Mouse (Mus musculus) brain, adult 10 weeks (tissue): ENCODE data around the gene Sirt7. TPM values are rescaled to one million over a fixed set of nuclear protein-coding genes. Genes with fewer than 3 reads are reported as not detected.

ENCODE experiments used
- polyA plus RNA-seq: library from polyadenylated mRNA; stranded (reverse); fragments of 350-450 nt; fragmentation: Illumina TruSeq; extraction: RNeasy Lipid Tissue Mini Kit (QIAGEN cat#74804); gene quantifications from one replicate; pipeline ENCODE4 v1.2.3, GENCODE M21; 2015; ENCODE audit warnings: low read depth, low replicate concordance

Sirt7 gene
- polyA plus RNA-seq, result 53.0 TPM

GRCm38 (mm10) chr11:120625152-120625775 lies at the start of gene Sirt7:
TSS of gene Sirt7 (minus strand) at chr11:120625240.

GRCm38 (mm10) chr11:120672687-120673593 lies 47.9 kb upstream of the Sirt7 start, which contains the start of gene Aspscr1:
TSS of gene Aspscr1 (plus strand) at chr11:120672973.

GRCm38 (mm10) chr11:120661076-120661460 lies 36.0 kb upstream of the Sirt7 start, which contains the start of gene Notum:
TSS of gene Notum (minus strand) at chr11:120661175.

GRCm38 (mm10) chr11:120648001-120648476 lies 23.0 kb upstream of the Sirt7 start, which contains the start of gene Myadml2:
TSS of gene Myadml2 (minus strand) at chr11:120648158.

GRCm38 (mm10) chr11:120643601-120643987 lies 18.6 kb upstream of the Sirt7 start, which contains the start of gene Pycr1:
TSS of gene Pycr1 (minus strand) at chr11:120643769.

GRCm38 (mm10) chr11:120633520-120634343 lies 8.7 kb upstream of the Sirt7 start, which contains the start of gene Mafg:
TSS of gene Mafg (minus strand) at chr11:120633600.

GRCm38 (mm10) chr11:120617519-120618112 lies 7.4 kb downstream of the Sirt7 start, which contains the start of gene Pcyt2:
TSS of gene Pcyt2 (minus strand) at chr11:120617936.

GRCm38 (mm10) chr11:120608241-120609034 lies 16.6 kb downstream of the Sirt7 start, which contains the start of gene Npb:
TSS of gene Npb (plus strand) at chr11:120608477.

GRCm38 (mm10) chr11:120598283-120598989 lies 26.6 kb downstream of the Sirt7 start, which contains the start of the genes Alyref and Anapc11:
TSS of gene Alyref (minus strand) at chr11:120598365.
TSS of gene Anapc11 (plus strand) at chr11:120598421.

GRCm38 (mm10) chr11:120581490-120582267 lies 43.4 kb downstream of the Sirt7 start, which contains the start of gene Arhgdia:
TSS of gene Arhgdia (minus strand) at chr11:120581624.

GRCm38 (mm10) chr11:120572752-120573584 lies 52.1 kb downstream of the Sirt7 start, which contains the start of gene P4hb:
TSS of gene P4hb (minus strand) at chr11:120573253.

Other genes with a start within 250 kb of the Sirt7 start
- 8.7 TPM for gene Faap100, start 246.5 kb downstream of the Sirt7 start, polyA plus RNA-seq
- gene Nploc4, start 187.5 kb downstream of the Sirt7 start, polyA plus RNA-seq, result 40.8 TPM
- gene Tspan10, start 182.6 kb downstream of the Sirt7 start, polyA plus RNA-seq, result not detected
- not detected for gene Pde6g, start 171.7 kb downstream of the Sirt7 start, polyA plus RNA-seq
- gene Oxld1, start 167.2 kb downstream of the Sirt7 start, polyA plus RNA-seq, result 16.1 TPM
- gene Ccdc137, start 167.1 kb downstream of the Sirt7 start, polyA plus RNA-seq, result 28.0 TPM
- gene Arl16, start 157.6 kb downstream of the Sirt7 start, polyA plus RNA-seq, result 53.0 TPM
- gene Mrpl12, start 140.6 kb downstream of the Sirt7 start, polyA plus RNA-seq, result 132 TPM
- 16.9 TPM for gene Slc25a10, start 133.4 kb downstream of the Sirt7 start, polyA plus RNA-seq
- gene Gcgr, start 94.5 kb downstream of the Sirt7 start, polyA plus RNA-seq, result not detected
- 153 TPM for gene Mcrip1, start 75.5 kb downstream of the Sirt7 start, polyA plus RNA-seq
- gene Ppp1r27, start 74.1 kb downstream of the Sirt7 start, polyA plus RNA-seq, result not detected
- gene P4hb, start 52.0 kb downstream of the Sirt7 start, polyA plus RNA-seq, result 124 TPM
- gene Arhgdia, start 43.6 kb downstream of the Sirt7 start, polyA plus RNA-seq, result 289 TPM
- 25.6 TPM for gene Alyref, start 26.9 kb downstream of the Sirt7 start, polyA plus RNA-seq
- 98.4 TPM for gene Anapc11, start 26.8 kb downstream of the Sirt7 start, polyA plus RNA-seq
- gene Npb, start 16.8 kb downstream of the Sirt7 start, polyA plus RNA-seq, result not detected
- gene Pcyt2, start 7.3 kb downstream of the Sirt7 start, polyA plus RNA-seq, result 141 TPM
- gene Mafg, start 8.4 kb upstream of the Sirt7 start, polyA plus RNA-seq, result 55.3 TPM
- gene Pycr1, start 18.5 kb upstream of the Sirt7 start, polyA plus RNA-seq, result 4.5 TPM
- gene Myadml2, start 22.9 kb upstream of the Sirt7 start, polyA plus RNA-seq, result 7.1 TPM
- gene Notum, start 35.9 kb upstream of the Sirt7 start, polyA plus RNA-seq, result 3.2 TPM
- 41.6 TPM for gene Aspscr1, start 47.7 kb upstream of the Sirt7 start, polyA plus RNA-seq
- 31.9 TPM for gene Cenpx, start 88.5 kb upstream of the Sirt7 start, polyA plus RNA-seq
- gene Lrrc45, start 88.7 kb upstream of the Sirt7 start, polyA plus RNA-seq, result 51.5 TPM
- 64.3 TPM for gene Rac3, start 96.2 kb upstream of the Sirt7 start, polyA plus RNA-seq
- gene Dcxr, start 102.0 kb upstream of the Sirt7 start, polyA plus RNA-seq, result 17.3 TPM
- gene Cbr2, start 106.9 kb upstream of the Sirt7 start, polyA plus RNA-seq, result 1.8 TPM
- 97.6 TPM for gene Hmga1b, start 137.6 kb upstream of the Sirt7 start, polyA plus RNA-seq
- gene Rfng, start 159.0 kb upstream of the Sirt7 start, polyA plus RNA-seq, result 64.7 TPM
- 181 TPM for gene Gps1, start 159.0 kb upstream of the Sirt7 start, polyA plus RNA-seq
- 41.4 TPM for gene Dus1l, start 171.2 kb upstream of the Sirt7 start, polyA plus RNA-seq
- 128 TPM for gene Fasn, start 199.3 kb upstream of the Sirt7 start, polyA plus RNA-seq